Mouse (Mus musculus) right cerebral cortex, adult 2 months (tissue): ENCODE data around the gene Uba1.

ENCODE experiments used
- DNase-seq, 2 experiments: peaks; one replicate each; pipeline ENCODE4 v3.0.0; 2021 to 2022; ENCODE audit warnings: low spot score in 2 of 2

The Uba1 gene

DNA sequence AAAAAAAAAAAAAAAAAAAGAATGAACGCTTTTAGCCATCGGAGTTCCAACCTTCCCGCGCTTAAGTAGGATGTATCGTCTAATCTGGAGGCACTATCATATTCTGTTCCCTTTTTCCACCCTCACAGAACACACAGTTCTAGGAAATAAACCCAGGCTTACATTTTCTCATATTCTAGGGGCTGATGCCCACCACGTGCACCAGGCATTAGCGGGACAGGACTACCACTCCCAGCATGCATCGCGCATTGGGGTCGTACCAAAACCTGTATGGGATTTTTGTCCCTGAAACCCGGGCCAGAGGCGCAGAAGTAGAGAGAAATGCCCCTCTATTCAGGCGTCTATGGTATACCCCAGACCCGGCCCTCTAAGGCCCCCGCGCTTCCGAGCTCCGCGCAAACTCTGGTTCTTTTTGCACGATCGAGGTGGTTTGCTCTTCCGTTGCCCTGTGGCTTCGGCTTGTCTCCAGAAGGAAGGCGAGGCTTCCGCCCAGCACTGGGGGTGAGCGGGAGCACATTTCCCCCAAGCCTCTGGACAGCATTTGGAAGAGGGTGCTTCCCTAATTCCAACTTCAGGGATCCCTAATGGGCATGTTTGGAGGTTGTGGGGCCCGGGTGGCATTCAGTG, at the start of gene Uba1:
TSS of gene Uba1 (plus strand) at position 301 of the 627 bp plus-strand sequence.
- DNase-seq, result peak; percentile 83 to 85

DNA sequence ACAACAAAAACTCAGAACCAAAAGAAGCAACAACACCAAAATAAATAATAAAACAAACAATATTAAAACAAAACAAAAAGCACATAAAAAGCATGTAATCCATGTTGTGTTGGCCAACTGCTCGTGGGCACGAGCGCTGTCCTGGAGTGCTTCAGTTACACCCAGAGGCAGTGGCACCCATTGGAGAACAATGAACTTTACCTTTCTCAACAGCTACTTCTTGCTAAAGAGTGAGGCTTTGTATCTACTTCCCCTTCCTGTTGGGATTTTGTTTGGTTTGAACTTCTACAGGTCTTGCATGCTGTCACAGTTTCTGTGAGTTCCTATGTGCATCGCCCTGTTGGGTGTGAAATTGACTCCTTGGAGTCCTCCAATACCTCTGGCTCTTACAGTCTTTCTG, 49.6 kb upstream of the Uba1 start:
- DNase-seq, result no peak

DNA sequence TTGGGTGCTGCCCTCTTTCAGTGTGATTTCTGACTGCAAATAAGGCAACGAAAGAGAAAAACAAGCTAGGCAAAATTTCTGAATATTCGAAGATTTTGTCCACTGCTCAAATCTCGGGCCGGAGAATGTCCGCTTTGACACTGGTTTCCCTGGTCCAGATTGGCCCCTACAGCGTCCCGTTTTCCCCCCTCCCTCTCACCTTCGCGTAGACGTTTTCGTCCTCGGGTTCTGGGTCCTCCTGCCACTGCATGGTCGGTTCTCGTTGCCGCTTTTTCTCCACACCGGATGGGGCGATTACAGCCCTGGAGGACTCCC, 41.3 kb upstream of the Uba1 start:
- peak in 1 of 2 experiments; percentile 43 for DNase-seq

DNA sequence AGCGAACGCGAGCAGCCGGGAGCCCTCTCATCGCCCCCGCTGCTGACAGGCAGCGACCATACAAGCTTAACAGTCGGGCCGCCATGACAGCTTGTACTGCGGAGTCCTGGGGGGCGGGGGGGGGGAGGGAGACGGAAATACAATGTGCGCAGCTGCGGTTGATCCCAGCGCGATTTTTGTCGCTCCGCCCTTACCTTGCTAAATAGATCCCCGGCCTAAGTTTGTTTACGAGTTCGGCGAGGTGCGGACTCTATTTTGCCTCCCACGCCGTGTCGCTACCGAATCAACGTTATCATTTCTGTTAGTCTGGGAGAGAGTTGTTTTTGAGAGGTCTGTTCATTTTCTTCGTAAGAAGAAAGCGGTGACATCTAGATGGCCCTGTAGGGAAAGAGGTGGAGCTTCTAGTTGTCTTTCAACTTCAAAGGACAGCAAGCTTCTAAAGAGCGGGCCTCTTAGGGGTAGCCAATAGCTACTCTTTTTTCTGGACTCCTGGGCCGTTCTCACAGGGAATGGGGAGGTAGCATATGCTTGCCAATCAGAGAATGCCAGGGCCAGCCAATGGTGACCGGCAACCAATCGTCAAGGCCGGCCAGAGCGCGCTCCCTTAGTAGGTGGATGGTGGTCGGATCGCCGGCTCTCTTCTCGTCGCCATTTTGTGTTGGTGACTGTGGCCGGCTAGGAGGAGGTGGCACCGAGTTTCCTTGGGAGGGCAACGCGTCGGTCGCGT, 40.8 kb upstream of the Uba1 start, which contains the start of the genes Rbm10 and Ndufb11:
TSS of gene Rbm10 (plus strand) at position 328 of the 727 bp plus-strand sequence.
TSS of gene Ndufb11 (minus strand) at position 444 of the 727 bp plus-strand sequence.
- peak; percentile 80 to 82 for DNase-seq

DNA sequence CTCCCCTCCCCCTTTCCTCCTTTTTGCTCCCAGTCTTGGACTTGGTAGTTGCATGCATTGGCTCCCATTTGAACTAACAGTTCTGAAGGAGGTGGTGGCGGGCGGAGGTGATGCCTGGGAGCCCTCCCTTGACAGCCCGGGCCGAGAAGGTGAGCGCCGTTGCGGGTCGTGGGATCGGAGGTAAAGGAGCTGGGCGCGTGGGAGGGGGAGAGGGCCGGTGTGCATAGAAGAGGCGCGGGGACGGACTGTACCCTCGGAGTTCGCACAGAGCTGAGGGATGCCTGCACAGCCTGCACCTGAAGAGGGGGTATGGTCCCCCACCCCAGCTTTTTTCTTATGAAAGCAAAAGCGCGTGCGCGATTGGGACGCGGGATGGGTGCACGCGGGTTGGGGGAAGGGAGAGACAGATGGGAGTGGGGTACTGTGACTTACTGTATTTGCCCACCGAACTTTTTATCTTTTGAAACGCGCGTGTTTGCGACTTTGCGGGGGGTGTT, 40.2 kb upstream of the Uba1 start:
- peak; percentile 22 to 48 for DNase-seq

- no peak for DNase-seq
Observed at GRCm38 (mm10) chrX:20638141-20638540, 20.0 kb upstream of the Uba1 start.

DNA sequence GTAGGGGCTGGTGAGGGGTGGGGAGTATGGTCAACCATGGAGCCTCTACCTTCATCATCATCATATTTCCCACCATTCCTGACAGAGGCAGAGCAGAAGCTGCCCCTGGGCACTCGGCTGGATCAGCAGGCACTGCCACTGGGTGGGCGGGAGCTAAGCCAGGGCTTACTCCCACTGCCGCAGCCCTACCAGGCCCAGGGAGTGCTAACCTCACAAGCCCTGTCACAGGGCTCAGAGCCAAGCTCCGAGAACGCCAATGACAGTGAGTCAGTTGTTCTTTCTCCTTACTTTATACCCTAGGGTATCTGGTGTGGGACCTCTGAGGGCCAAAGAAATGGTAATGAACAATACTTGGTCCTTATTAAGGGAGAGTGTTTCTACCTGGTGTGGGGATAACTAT, 13.3 kb upstream of the Uba1 start:
- no peak for DNase-seq

DNA sequence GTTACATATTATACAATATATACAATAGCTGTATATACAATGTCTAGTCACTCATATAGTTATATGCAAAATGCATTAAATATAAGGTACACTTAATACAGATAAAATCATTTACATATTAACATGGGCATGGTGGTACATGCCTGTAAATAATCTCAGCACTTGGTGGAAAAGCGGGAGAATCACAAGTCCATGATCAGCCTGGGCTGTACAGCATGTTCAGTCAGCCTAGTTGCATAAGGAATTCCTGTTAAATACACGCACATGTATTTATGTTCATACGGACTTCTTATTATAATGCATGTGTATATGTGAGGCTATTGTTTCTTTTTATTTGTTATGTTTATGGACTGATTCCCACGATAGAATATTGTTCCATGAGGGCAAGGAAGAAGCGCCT, 533 bp upstream of the Uba1 start:
- DNase-seq, result no peak

GRCm38 (mm10) chrX:20658891-20659406, 823 bp downstream of the Uba1 start:
- DNase-seq, result no peak

DNA sequence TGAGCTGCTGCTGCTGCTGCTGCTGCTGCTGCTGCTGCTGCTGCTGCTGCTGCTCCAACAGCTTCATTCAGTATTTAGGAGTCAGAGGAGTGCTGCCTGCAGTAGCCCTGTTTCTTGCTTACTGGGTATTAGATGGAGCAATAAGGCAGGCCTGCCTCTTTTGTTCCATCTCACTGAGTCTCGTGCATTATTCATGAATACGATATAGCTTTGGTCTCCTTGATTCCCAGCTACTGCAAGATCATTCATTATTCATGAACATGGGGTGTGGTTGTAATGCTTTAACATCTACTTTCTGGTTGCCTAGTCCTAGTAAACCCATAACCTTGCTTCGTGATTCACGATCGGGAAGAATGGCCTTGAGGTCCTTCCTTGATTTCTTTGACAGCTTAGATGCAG, 4.2 kb downstream of the Uba1 start:
- DNase-seq, result no peak

DNA sequence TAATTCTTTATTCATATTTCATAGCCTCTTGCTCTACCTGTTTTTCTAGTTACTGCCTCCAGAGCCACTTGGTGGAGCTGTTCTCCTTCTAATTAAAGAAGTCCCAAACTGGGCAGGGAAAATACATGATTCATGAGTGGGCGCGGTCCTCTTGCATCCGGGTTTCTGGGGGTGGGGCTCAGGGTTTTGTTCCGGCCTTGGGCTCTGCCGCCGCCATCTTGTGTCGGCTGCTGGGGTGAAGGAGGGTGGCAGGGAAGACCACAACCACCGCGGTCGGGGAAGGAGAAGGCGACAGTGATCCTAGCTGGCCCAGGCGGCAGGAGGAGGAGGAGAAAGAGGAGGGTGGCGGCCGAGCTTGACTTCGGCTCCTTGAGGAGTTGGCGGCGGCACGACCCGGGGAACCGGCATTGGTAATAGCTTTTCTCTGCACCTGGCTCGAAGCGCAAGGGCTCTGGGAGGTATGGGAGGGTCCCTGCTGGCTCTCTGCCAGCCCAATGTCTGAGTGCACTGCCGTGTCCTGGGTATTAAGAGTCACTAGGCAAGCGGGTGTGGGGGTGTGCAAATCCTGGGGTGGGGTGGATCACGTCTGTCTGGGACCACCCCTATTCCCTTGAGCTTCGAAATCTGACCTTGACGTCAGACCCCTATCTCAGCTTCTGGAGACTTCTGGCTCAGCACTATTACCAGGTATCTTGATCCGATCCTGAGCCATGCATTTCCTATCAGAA, 4.8 kb downstream of the Uba1 start:
- DNase-seq, result peak; percentile 82 to 83

GRCm38 (mm10) chrX:20663444-20663790, 5.3 kb downstream of the Uba1 start:
- peak in 1 of 2 experiments; percentile 15 for DNase-seq

- DNase-seq, result peak; percentile 81 to 83
Observed at GRCm38 (mm10) chrX:20687519-20688067, 29.5 kb downstream of the Uba1 start, which contains the start of gene Cdk16. TSS of gene Cdk16 (plus strand) at chrX:20687954.

DNA sequence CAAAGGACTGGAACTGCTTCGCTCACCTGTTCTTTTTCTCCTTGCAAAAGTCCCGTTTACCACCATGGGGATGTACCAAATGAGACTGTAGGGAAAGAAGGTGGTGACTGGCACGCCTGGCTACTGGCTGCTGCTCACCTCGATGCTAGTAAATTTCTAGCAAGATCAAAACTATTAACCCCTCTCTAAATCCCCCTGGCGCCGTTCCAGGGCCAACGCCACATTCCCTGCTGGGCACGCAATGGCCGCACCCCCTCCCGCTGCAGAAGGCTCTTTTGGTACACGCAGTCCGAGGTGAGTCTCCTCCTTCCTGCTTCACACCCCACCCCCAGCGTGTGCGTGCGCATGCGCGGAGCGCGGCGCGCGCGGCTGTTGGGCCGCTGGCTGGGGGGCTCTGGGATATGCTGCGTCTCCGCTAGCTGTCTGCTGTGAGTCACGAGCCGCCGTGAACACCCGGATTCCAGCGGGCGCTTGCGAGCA, 30.0 kb downstream of the Uba1 start:
- DNase-seq, result peak; percentile 71 to 76

DNA sequence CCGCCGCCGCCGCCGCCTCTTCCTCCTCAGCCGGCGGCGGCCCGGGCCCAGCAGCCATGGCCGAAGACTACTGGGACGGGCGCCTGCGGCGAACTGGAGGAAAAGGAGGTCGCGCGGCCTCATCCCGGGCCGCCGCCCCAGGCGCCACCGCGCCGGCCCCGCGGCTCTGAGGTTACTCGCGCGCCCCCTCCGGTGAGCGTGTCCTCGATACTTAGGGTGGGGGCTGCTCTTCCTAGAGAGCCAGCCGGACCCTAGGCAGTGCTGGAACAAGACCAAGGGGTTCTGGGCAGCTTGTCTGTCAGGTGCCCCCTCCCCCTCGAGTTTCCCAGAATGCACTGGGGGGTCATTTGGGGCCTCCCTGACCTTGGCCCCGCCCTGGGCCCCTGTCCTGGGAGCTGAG, 30.5 kb downstream of the Uba1 start:
- DNase-seq, result peak; percentile 12 to 26

DNA sequence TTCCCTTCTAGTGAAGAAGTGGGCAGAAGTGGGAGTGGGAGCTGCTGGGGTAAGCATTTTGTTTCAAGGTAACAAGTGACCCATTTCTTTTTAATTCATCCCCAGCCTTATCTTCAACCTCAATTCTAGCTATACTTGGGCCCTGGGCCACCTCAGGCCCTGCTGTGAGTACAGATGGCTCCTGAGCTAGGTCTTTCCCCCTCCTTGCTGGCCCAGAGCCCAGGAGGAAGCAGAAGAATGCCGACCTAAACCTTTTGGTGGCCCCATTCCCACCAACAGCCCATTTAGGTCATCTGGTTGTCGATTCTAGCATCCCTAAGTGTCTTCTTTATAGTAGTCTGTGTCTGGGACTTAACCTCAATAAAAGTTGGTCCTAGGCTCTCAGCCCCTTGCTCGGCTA, 33.4 kb downstream of the Uba1 start:
- DNase-seq, result no peak

DNA sequence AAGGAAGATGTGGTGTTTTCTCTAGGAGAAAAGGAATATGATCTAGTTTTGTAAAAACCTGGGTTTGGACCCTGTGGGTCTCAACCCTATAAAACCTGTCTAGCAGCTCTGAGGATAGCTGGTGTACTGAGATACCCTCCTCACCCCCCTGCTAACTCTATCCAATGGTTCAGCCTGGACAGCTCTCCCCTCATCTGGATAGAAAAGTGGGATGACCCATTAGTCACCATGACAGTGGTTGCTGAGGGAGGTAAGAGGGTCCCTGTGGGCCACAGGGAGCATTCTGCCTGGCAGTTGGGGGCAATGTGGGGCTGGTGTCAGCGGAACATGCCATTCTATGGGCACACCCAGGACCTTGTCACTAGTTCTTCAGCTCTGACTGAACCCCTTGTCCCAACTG, 34.5 kb downstream of the Uba1 start:
- DNase-seq, result no peak

DNA sequence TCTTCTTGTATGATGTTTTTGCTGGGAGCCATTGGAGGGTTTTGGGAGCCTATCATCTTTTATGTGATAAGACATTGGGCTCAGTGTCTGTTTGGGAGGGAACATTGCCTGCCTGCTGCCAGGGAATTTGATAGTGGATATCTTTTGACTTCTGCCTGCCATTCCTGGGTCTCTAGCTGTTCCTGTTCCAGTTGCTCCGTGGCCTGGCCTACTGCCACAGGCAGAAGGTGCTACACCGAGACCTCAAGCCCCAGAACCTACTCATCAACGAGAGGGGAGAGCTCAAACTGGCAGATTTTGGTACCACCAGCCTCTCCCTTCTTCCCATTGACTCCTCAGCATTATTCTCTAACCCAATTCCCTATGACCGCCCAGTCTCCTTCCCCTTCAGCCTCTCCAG, 37.7 kb downstream of the Uba1 start:
- DNase-seq, result no peak

DNA sequence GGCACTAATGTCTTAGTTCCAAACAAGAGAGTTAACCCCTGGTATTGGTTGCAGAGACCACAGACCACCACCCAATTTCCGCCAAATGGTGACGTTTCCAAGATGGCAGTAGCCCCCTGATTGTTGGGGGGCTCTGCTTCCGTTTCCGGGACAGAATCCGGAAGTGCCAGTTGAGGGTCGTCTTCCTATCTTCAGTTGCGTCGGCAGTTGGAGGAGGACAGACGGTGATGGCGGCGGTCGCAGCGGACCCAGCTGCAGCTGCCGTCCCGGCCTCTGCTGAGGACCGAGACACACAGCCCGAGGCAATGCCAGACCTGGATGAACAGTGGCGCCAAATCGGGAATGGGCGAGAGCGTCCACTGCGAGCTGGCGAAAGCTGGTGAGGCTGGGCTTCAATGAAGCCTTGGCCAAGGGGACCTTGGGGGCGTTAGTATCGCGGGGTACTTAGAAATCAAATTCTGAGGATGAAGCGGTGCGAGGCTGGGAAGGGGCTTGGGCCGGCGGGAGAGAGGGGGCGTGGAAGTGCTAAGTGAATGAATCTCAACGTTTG, 45.7 kb downstream of the Uba1 start, which contains the start of gene Usp11:
TSS of gene Usp11 (plus strand) at position 166 of the 550 bp plus-strand sequence.
- peak; percentile 15 to 35 for DNase-seq

GRCm38 (mm10) chrX:20704295-20705082, 46.4 kb downstream of the Uba1 start:
- DNase-seq, result peak; percentile 79 to 81

GRCm38 (mm10) chrX:20705083-20705402, 46.9 kb downstream of the Uba1 start:
- no peak for DNase-seq
